Mouse (Mus musculus) lung, embryonic 14.5 days (tissue): ENCODE data around the gene Thsd4. TPM values are rescaled to one million over a fixed set of nuclear protein-coding genes. Genes with fewer than 3 reads are reported as not detected.
"Not testable (repeated sequence)": the region's sequence is repeated elsewhere in the genome, so short reads cannot be mapped to it uniquely, and the experiment has no call there.

ENCODE experiments used
- ATAC-seq: fragments of 200-750 bp; cut with Nextera tagmentation; 2 replicates; pipeline ENCODE4 v1.8.0; 2017; ENCODE audit warnings: mild to moderate bottlenecking, moderate TSS enrichment, moderate library complexity; ENCODE audit not compliant: insufficient read depth
- DNase-seq: peaks from one replicate; pipeline ENCODE4 v3.0.0-alpha.2; 2015
- H3K27ac ChIP-seq: fragments of 300-500 bp; sonication (generic); 2 replicates; pipeline ENCODE4 v1.5.1; 2014; ENCODE audit warnings: low read depth, mild to moderate bottlenecking, moderate library complexity
- H3K27me3 ChIP-seq: fragments of 300-500 bp; sonication (generic); 2 replicates; pipeline ENCODE4 v1.6.1; 2014; ENCODE audit warnings: low read length, control low read depth; ENCODE audit not compliant: insufficient read depth
- H3K36me3 ChIP-seq: fragments of 300-500 bp; sonication (generic); 2 replicates; pipeline ENCODE4 v1.6.1; 2014; ENCODE audit warnings: control low read depth; ENCODE audit not compliant: insufficient read depth
- H3K4me1 ChIP-seq: fragments of 300-500 bp; sonication (generic); 2 replicates; pipeline ENCODE4 v1.6.1; 2014; ENCODE audit warnings: antibody characterized with exemption, control low read depth; ENCODE audit not compliant: insufficient read depth
- H3K4me2 ChIP-seq: fragments of 300-500 bp; sonication (generic); 2 replicates; pipeline ENCODE4 v1.6.1; 2014; ENCODE audit warnings: mild to moderate bottlenecking
- H3K4me3 ChIP-seq: fragments of 300-500 bp; sonication (generic); 2 replicates; pipeline ENCODE4 v1.5.1; 2014; ENCODE audit warnings: low read depth, low read length
- H3K9ac ChIP-seq: fragments of 300-500 bp; sonication (generic); 2 replicates; pipeline ENCODE4 v1.6.1; 2014
- H3K9me3 ChIP-seq: fragments of 300-500 bp; sonication (generic); 2 replicates; pipeline ENCODE4 v1.6.1; 2016; ENCODE audit warnings: low read depth, low read length, control low read depth
- CTCF ChIP-seq: IDR thresholded peaks from 2 replicates; pipeline ENCODE4 v1.5.1; 2016; ENCODE audit warnings: antibody characterized with exemption, low read depth
- WGBS: fragments of 180-500 bp; shearing (Covaris S2); extraction: QIAGEN DNeasy Blood & Tissue Kit; methylation state at CpG from one replicate; pipeline ENCODE4 v1.1.7; 2014; 5-methylcytosine and 5-hydroxymethylcytosine counted together
- polyA plus RNA-seq: library from polyadenylated mRNA; unstranded; fragments of >200 nt; fragmentation: Nextera tagmentation; extraction: Ambion mirVana; gene quantifications from 2 replicates; pipeline ENCODE4 v1.2.1, GENCODE M21; 2014

Thsd4 gene
- polyA plus RNA-seq, 1 experiment from 2014 or later, result 18.5 TPM

DNA sequence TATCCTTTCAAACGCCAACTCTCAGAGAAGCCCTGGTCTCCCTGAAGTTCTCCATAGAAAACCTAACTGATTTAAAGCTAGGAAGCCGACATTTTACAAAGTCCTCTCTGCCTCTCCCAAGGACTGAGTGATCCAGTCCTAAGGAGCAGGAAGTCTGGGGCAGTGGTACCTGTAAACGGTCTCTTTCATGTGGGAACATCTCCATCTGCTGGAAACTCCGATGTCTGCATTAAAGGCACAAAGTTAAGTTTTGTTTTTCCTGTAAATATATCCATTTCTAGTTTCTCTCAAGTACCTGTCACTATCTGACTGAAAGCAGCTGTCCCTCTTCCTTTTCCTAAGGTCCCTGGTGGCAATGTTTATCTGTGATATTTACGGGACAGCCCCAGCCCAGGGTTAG is 245.5 kb downstream of the Thsd4 start:
- Histone ChIP-seq H3K9me3 (no peaks in the 10 kb centered on the region), H3K27me3 (no peaks in the 10 kb centered on the region), H3K4me2 (no peak overlapping the region), H3K27ac (no peak overlapping the region), H3K9ac (no peak overlapping the region), H3K4me3 (no peak overlapping the region), H3K36me3 (no peaks in the 10 kb centered on the region), H3K4me1 (peaks cover 19% of the 10 kb centered on the region)
- WGBS, result 17% methylated on average over 5 of the region's 5 CpGs
- peak; percentile 58 for TF ChIP-seq CTCF
- no peak for ATAC-seq
- DNase-seq, result peak; percentile 70

DNA sequence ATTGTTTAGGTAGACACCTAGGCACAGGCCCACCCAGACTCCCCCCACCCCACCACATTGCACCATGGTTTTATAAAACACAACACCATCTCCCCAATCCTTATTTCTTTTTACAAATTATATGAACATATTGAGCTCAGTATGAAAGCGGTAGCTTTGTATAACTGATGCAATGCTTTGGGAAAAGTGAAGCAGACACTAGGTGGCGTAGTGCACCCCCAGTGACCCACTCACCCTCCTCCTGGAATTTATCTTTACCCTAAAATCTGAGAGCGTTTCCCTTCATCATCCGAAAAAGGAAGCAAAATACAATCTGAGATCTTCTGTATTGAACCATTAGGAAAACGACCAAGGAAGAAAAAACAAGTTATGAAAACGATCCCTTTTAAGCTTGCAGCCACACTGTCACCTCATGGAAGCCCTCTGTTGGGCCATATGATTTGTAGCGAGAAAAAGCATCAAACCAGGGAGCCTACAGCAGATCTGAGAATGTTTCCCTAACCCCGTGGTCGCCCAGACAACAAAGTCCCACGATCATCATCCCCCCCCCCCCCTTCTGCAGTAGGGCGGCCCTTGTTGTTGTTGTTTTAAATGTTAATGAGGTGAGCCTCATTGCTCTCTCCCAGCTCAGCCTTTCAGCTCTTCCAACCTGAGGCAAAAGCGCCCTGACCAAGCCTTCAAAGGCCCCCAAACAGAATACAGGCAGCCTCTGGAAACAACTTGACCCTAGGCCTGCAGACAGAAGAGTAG is 246.3 kb downstream of the Thsd4 start:
- H3K9ac ChIP-seq, result no peak overlapping the region
- H3K27ac ChIP-seq, result no peak overlapping the region
- no peaks in the 10 kb centered on the region for H3K36me3 ChIP-seq
- ATAC-seq (no peak), DNase-seq (peak; percentile 65)
- H3K4me2 ChIP-seq, result no peak overlapping the region
- H3K4me1 ChIP-seq, result peaks cover 13% of the 10 kb centered on the region
- peak; percentile 67 for TF ChIP-seq CTCF
- H3K4me3 ChIP-seq, result no peak overlapping the region
- WGBS, result 35% methylated on average over 12 of the region's 12 CpGs
- H3K27me3 ChIP-seq, result no peaks in the 10 kb centered on the region
- H3K9me3 ChIP-seq, result no peaks in the 10 kb centered on the region

DNA sequence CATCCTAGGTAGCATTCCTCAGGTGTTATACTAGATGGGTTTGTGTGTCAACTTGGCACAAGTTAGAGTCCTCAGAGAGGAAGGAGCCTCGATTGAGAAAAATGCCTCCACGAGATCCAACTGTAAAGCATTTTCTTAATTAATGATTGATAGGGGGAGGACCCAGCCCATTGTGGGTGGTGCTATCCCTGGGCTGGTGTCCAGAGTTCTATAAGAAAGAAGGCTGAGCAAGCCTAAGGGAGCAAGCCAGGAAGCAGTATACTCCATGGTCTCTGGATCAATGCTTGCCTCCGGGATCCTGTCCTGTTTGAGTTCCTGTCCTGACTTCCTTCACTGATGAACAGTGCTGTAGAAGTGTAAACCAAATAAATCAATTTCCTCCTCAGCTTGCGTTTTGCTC is 247.3 kb downstream of the Thsd4 start:
- H3K36me3 ChIP-seq, result no peaks in the 10 kb centered on the region
- no peaks in the 10 kb centered on the region for H3K9me3 ChIP-seq
- no peak for DNase-seq
- TF ChIP-seq CTCF, result no peak
- peaks cover 5% of the 10 kb centered on the region; the same call in 1 of the 2 replicates for H3K4me1 ChIP-seq
- 52% methylated on average over 4 of the region's 4 CpGs for WGBS
- ATAC-seq, result no peak
- H3K27me3 ChIP-seq, result no peaks in the 10 kb centered on the region
- no peak overlapping the region for H3K9ac ChIP-seq
- no peak overlapping the region for H3K27ac ChIP-seq
- H3K4me3 ChIP-seq, result no peak overlapping the region
- H3K4me2 ChIP-seq, result no peak overlapping the region

DNA sequence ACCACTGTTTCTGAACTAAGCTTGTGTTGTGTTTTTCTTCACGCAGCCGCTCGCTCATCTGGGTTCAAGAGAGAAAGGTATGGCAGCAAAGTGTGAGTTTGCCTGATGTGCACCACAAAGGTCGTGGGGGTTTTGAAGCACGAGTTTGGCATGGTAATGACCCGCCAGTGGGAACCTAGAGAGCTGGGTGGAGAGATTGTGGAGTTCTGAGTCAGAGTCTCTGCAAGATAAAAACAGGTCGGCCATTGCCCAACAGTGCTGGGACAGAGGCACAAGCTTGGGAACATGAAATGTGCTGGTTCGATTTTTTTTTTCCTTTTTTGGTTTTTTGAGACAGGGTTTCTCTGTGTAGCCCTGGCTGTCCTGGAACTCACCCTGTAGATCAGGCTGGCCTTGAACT is 249.5 kb downstream of the Thsd4 start:
- not testable (repeated sequence) for H3K4me1 ChIP-seq, H3K27ac ChIP-seq, H3K9me3 ChIP-seq, H3K4me2 ChIP-seq, H3K9ac ChIP-seq, ATAC-seq, H3K36me3 ChIP-seq, H3K27me3 ChIP-seq, DNase-seq, H3K4me3 ChIP-seq
- WGBS, result 83% methylated on average over 8 of the region's 8 CpGs

DNA sequence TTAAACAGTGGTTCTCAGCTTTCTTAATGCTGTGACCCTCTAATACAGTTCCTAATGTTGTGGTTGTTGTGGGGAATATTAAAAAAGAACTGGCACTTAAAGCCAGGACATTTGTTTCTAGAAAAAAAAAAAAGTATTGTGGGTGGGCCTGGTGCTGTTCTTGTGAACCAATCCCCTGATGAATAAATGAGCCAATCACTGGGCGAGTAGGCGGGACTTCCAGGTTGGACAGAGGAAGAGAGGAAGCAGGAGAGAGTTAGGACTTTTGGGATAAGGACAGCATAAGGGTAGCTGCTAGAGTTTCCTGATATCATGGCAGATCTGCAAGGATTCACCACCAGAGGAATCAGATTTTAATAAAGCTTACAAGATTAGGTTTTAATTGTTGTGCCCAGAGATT is 249.9 kb downstream of the Thsd4 start:
- Histone ChIP-seq H3K27ac (no peak overlapping the region), H3K4me2 (no peak overlapping the region), H3K4me3 (no peak overlapping the region), H3K27me3 (no peaks in the 10 kb centered on the region), H3K9me3 (no peaks in the 10 kb centered on the region), H3K36me3 (no peaks in the 10 kb centered on the region), H3K4me1 (peaks cover 7% of the 10 kb centered on the region; the same call in 1 of the 2 replicates), H3K9ac (no peak overlapping the region)
- no peak for TF ChIP-seq CTCF
- no peak for DNase-seq
- 75% methylated on average over 2 of the region's 2 CpGs for WGBS
- ATAC-seq, result no peak

DNA sequence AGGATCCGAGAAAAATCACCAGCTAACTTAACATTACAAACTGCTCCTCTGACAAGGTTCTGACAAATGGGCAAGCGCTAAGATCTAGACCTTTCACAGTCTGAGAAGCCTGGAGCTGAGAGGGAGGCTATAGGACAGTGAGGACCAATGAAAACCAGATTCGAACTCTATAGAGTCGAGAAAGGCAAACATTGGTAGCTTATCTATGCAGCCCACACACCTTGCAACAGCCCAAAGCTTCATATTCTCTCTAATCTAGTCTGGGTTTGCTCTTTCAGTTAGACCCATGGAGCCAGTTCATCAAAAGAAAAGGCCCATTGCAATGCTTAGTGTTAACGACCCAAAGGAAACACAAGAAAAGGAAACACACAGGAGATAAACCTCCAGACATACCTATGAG is 252.0 kb downstream of the Thsd4 start:
- no peaks in the 10 kb centered on the region for H3K27me3 ChIP-seq
- H3K36me3 ChIP-seq, result no peaks in the 10 kb centered on the region
- WGBS, result 70% methylated on average over 5 of the region's 5 CpGs

DNA sequence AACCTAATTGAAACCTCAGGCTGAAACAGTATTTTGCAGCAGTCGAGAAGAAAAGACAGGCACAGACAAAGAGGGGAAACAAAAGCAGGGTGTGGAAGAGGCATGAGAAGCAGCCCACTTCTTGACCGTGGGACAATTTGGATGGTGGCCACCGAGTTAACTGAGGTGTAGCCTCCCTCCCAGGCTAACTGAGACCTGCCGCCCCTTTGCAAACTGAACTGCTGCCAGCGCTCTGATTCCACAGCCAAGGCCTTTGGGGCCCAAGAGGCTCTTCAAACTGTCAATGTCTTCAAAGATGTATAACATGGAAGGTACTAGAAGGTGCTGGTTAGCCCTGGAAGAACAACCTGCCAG is 254.6 kb downstream of the Thsd4 start:
- H3K27ac ChIP-seq, result no peak overlapping the region
- peaks cover 12% of the 10 kb centered on the region for H3K4me1 ChIP-seq
- H3K4me3 ChIP-seq, result no peak overlapping the region
- H3K36me3 ChIP-seq, result no peaks in the 10 kb centered on the region
- no peak for TF ChIP-seq CTCF
- H3K9me3 ChIP-seq, result no peaks in the 10 kb centered on the region
- H3K27me3 ChIP-seq, result no peaks in the 10 kb centered on the region
- WGBS, result 78% methylated on average over 5 of the region's 5 CpGs
- no peak overlapping the region for H3K9ac ChIP-seq
- no peak for ATAC-seq
- no peak overlapping the region for H3K4me2 ChIP-seq
- no peak for DNase-seq

More for the DNA sequence above, 252.0 kb downstream of the Thsd4 start:
- TF ChIP-seq CTCF, result no peak
- no peak overlapping the region for H3K9ac ChIP-seq
- ATAC-seq (no peak), DNase-seq (no peak)
- peaks cover 7% of the 10 kb centered on the region for H3K4me1 ChIP-seq
- H3K4me3 ChIP-seq, result no peak overlapping the region
- no peak overlapping the region for H3K4me2 ChIP-seq
- H3K9me3 ChIP-seq, result no peaks in the 10 kb centered on the region
- no peak overlapping the region for H3K27ac ChIP-seq
